Mouse (Mus musculus) neural tube, embryonic 15.5 days (tissue): ENCODE data around the gene C130050O18Rik. TPM values are rescaled to one million over a fixed set of nuclear protein-coding genes. Genes with fewer than 3 reads are reported as not detected.

Source experiments
- ATAC-seq: fragments of 200-750 bp; cut with Nextera tagmentation; 2 replicates; pipeline ENCODE4 v1.8.0; 2017; ENCODE audit warnings: mild to moderate bottlenecking, moderate TSS enrichment, moderate library complexity; ENCODE audit not compliant: low FRiP score
- H3K27ac ChIP-seq: fragments of 300-500 bp; sonication (generic); replicated peaks from 2 replicates; pipeline ENCODE4 v1.5.1; 2015; ENCODE audit warnings: mild to moderate bottlenecking, inconsistent platforms
- H3K27me3 ChIP-seq: fragments of 300-500 bp; sonication (generic); replicated peaks from 2 replicates; pipeline ENCODE4 v1.6.1; 2015; ENCODE audit warnings: inconsistent platforms
- H3K36me3 ChIP-seq: fragments of 300-500 bp; sonication (generic); 2 replicates; pipeline ENCODE4 v1.6.1; 2015; ENCODE audit warnings: inconsistent platforms
- H3K4me1 ChIP-seq: fragments of 300-500 bp; sonication (generic); 2 replicates; pipeline ENCODE4 v1.6.1; 2015; ENCODE audit warnings: inconsistent platforms
- H3K4me2 ChIP-seq: fragments of 300-500 bp; sonication (generic); 2 replicates; pipeline ENCODE4 v1.6.1; 2015; ENCODE audit warnings: inconsistent platforms, mild to moderate bottlenecking, moderate library complexity
- H3K4me3 ChIP-seq: fragments of 300-500 bp; sonication (generic); replicated peaks from 2 replicates; pipeline ENCODE4 v1.5.1; 2015; ENCODE audit warnings: mild to moderate bottlenecking, inconsistent platforms
- H3K9ac ChIP-seq: fragments of 300-500 bp; sonication (generic); replicated peaks from 2 replicates; pipeline ENCODE4 v1.6.1; 2015; ENCODE audit warnings: mild to moderate bottlenecking, inconsistent platforms
- H3K9me3 ChIP-seq: fragments of 300-500 bp; sonication (generic); replicated peaks from 2 replicates; pipeline ENCODE4 v1.6.1; 2016; ENCODE audit warnings: inconsistent platforms
- WGBS: fragments of 180-500 bp; shearing (Covaris S2); methylation state at CpG from one replicate; pipeline ENCODE4 v1.1.7; 2015; ENCODE audit warnings: mixed read lengths; 5-methylcytosine and 5-hydroxymethylcytosine counted together
- polyA plus RNA-seq: library from polyadenylated mRNA; unstranded; fragments of >200 nt; fragmentation: Nextera tagmentation; extraction: Ambion mirVana; gene quantifications from 2 replicates; pipeline ENCODE4 v1.2.1, GENCODE M21; 2015

Gene C130050O18Rik
- 0.47 and 0.64 TPM in 2 replicates for polyA plus RNA-seq

GRCm38 (mm10) chr5:139404801-139405401 lies at the start of gene C130050O18Rik:
C130050O18Rik (plus strand) TSS chr5:139405280.
- Histone ChIP-seq H3K27ac (0 out of 2 replicates have a peak within 1 kb of the TSS, but pooled peaks have one; percentile 23), H3K9me3 (no peaks in the 10 kb centered on the region), H3K9ac (no peak within 1 kb of the TSS), H3K36me3 (no peaks in the 10 kb centered on the region), H3K4me2 (no peak within 1 kb of the TSS), H3K4me1 (peaks cover 17% of the 10 kb centered on the region), H3K27me3 (no peaks in the 10 kb centered on the region), H3K4me3 (no peak within 1 kb of the TSS)
- 78% methylated on average over 6 of the region's 6 CpGs for WGBS
- ATAC-seq = no peak

- WGBS = 75% methylated on average over 2 of the region's 2 CpGs
- Histone ChIP-seq H3K9ac (no peak overlapping the region), H3K4me1 (peaks cover 4% of the 10 kb centered on the region), H3K4me3 (no peak overlapping the region), H3K9me3 (no peaks in the 10 kb centered on the region), H3K36me3 (no peaks in the 10 kb centered on the region; the same call in 1 of the 2 replicates), H3K27me3 (0 out of 2 replicates have a peak, but pooled peaks cover 3% of the 10 kb centered on the region), H3K27ac (no peak overlapping the region), H3K4me2 (no peak overlapping the region)
- ATAC-seq = no peak
These were observed 46.4 kb upstream of the C130050O18Rik start for GRCm38 (mm10) chr5:139358653-139359052.

- Histone ChIP-seq H3K4me2 (no peak overlapping the region), H3K36me3 (no peaks in the 10 kb centered on the region; the same call in 1 of the 2 replicates), H3K4me3 (no peak overlapping the region), H3K4me1 (peaks cover 4% of the 10 kb centered on the region), H3K27ac (no peak overlapping the region), H3K9ac (no peak overlapping the region), H3K9me3 (no peaks in the 10 kb centered on the region), H3K27me3 (0 out of 2 replicates have a peak, but pooled peaks cover 3% of the 10 kb centered on the region)
- no peak for ATAC-seq
- 97% methylated on average over 5 of the region's 5 CpGs for WGBS
These were observed 45.8 kb upstream of the C130050O18Rik start for GRCm38 (mm10) chr5:139359244-139359643.

GRCm38 (mm10) chr5:139363858-139364257 lies 41.2 kb upstream of the C130050O18Rik start:
- H3K27me3 ChIP-seq = no peaks in the 10 kb centered on the region
- no peak overlapping the region for H3K4me3 ChIP-seq
- H3K27ac ChIP-seq = no peak overlapping the region
- H3K4me2 ChIP-seq = no peak overlapping the region
- ATAC-seq = no peak
- H3K9me3 ChIP-seq = no peaks in the 10 kb centered on the region
- 73% methylated on average over 7 of the region's 7 CpGs for WGBS
- peaks cover 13% of the 10 kb centered on the region for H3K4me1 ChIP-seq
- no peaks in the 10 kb centered on the region; the same call in 1 of the 2 replicates for H3K36me3 ChIP-seq
- H3K9ac ChIP-seq = no peak overlapping the region

- Histone ChIP-seq H3K9ac (no peak overlapping the region), H3K4me1 (peaks cover 13% of the 10 kb centered on the region), H3K4me2 (0 out of 2 replicates have a peak overlapping the region, but pooled peaks have one; percentile 9), H3K27ac (peak overlapping the region; percentile 57), H3K27me3 (no peaks in the 10 kb centered on the region), H3K9me3 (no peaks in the 10 kb centered on the region), H3K4me3 (no peak overlapping the region), H3K36me3 (no peaks in the 10 kb centered on the region; the same call in 1 of the 2 replicates)
- WGBS = 38% methylated on average over 12 of the region's 12 CpGs
- peak; percentile 62 for ATAC-seq
These were observed 40.7 kb upstream of the C130050O18Rik start for GRCm38 (mm10) chr5:139364260-139364910.

GRCm38 (mm10) chr5:139364911-139365571 lies 40.0 kb upstream of the C130050O18Rik start:
- H3K4me3 ChIP-seq = no peak overlapping the region
- H3K27ac ChIP-seq = peak overlapping the region; percentile 57
- H3K9me3 ChIP-seq = no peaks in the 10 kb centered on the region
- ATAC-seq = peak; percentile 36
- H3K36me3 ChIP-seq = no peaks in the 10 kb centered on the region; the same call in 1 of the 2 replicates
- 42% methylated on average over 5 of the region's 5 CpGs for WGBS
- 0 out of 2 replicates have a peak overlapping the region, but pooled peaks have one; percentile 9 for H3K4me2 ChIP-seq
- no peak overlapping the region for H3K9ac ChIP-seq
- H3K4me1 ChIP-seq = peaks cover 18% of the 10 kb centered on the region
- H3K27me3 ChIP-seq = no peaks in the 10 kb centered on the region

GRCm38 (mm10) chr5:139365827-139366226 lies 39.3 kb upstream of the C130050O18Rik start:
- Histone ChIP-seq H3K9me3 (no peaks in the 10 kb centered on the region), H3K4me1 (peaks cover 26% of the 10 kb centered on the region), H3K9ac (no peak overlapping the region), H3K4me2 (no peak overlapping the region), H3K4me3 (no peak overlapping the region), H3K27ac (no peak overlapping the region), H3K27me3 (no peaks in the 10 kb centered on the region), H3K36me3 (no peaks in the 10 kb centered on the region; the same call in 1 of the 2 replicates)
- ATAC-seq = no peak
- 81% methylated on average over 1 of the region's 1 CpGs for WGBS

GRCm38 (mm10) chr5:139366484-139366883 lies 38.6 kb upstream of the C130050O18Rik start:
- H3K4me3 ChIP-seq = no peak overlapping the region
- 77% methylated on average over 11 of the region's 11 CpGs for WGBS
- H3K9ac ChIP-seq = no peak overlapping the region
- no peaks in the 10 kb centered on the region for H3K9me3 ChIP-seq
- no peak overlapping the region for H3K27ac ChIP-seq
- H3K36me3 ChIP-seq = no peaks in the 10 kb centered on the region; the same call in 1 of the 2 replicates
- H3K4me2 ChIP-seq = no peak overlapping the region
- no peaks in the 10 kb centered on the region for H3K27me3 ChIP-seq
- peaks cover 32% of the 10 kb centered on the region for H3K4me1 ChIP-seq
- ATAC-seq = no peak

- H3K27me3 ChIP-seq = no peaks in the 10 kb centered on the region
- H3K4me1 ChIP-seq = peaks cover 44% of the 10 kb centered on the region
- WGBS = 90% methylated on average over 4 of the region's 4 CpGs
- H3K36me3 ChIP-seq = no peaks in the 10 kb centered on the region
- ATAC-seq = no peak
- no peaks in the 10 kb centered on the region for H3K9me3 ChIP-seq
- H3K27ac ChIP-seq = no peak overlapping the region
- H3K9ac ChIP-seq = no peak overlapping the region
- H3K4me3 ChIP-seq = no peak overlapping the region
- no peak overlapping the region for H3K4me2 ChIP-seq
These were observed 37.1 kb upstream of the C130050O18Rik start for GRCm38 (mm10) chr5:139367884-139368458.

GRCm38 (mm10) chr5:139368638-139369320 lies 36.3 kb upstream of the C130050O18Rik start:
- no peak overlapping the region for H3K4me2 ChIP-seq
- H3K27me3 ChIP-seq = no peaks in the 10 kb centered on the region
- 83% methylated on average over 11 of the region's 11 CpGs for WGBS
- H3K36me3 ChIP-seq = no peaks in the 10 kb centered on the region
- H3K9me3 ChIP-seq = no peaks in the 10 kb centered on the region
- no peak for ATAC-seq
- H3K9ac ChIP-seq = no peak overlapping the region
- no peak overlapping the region for H3K27ac ChIP-seq
- peaks cover 45% of the 10 kb centered on the region for H3K4me1 ChIP-seq
- no peak overlapping the region for H3K4me3 ChIP-seq

- H3K9ac ChIP-seq = no peak overlapping the region
- 88% methylated on average over 6 of the region's 6 CpGs for WGBS
- H3K36me3 ChIP-seq = no peaks in the 10 kb centered on the region
- peak overlapping the region; percentile 85; the same call in 1 of the 2 replicates for H3K4me2 ChIP-seq
- no peak overlapping the region for H3K27ac ChIP-seq
- no peak for ATAC-seq
- peaks cover 33% of the 10 kb centered on the region for H3K4me1 ChIP-seq
- no peak overlapping the region for H3K4me3 ChIP-seq
- no peaks in the 10 kb centered on the region for H3K9me3 ChIP-seq
- H3K27me3 ChIP-seq = no peaks in the 10 kb centered on the region
These were observed 34.7 kb upstream of the C130050O18Rik start for GRCm38 (mm10) chr5:139370336-139370735.
